Mouse (Mus musculus) layer of hippocampus, postnatal 10 days (tissue): ENCODE measurements around the gene Qrfpr. TPM values are rescaled to one million over a fixed set of nuclear protein-coding genes. Genes with fewer than 3 reads are reported as not detected.
A peak's percentile ranks its signal among the peaks of the same experiment; 100 is the strongest.

Source experiments
- DNase-seq, 2 experiments: peaks; one replicate each; pipeline ENCODE4 v3.0.0; 2021; ENCODE audit warnings: low spot score in 2 of 2
- total RNA-seq, 2 experiments: library from RNA; stranded (reverse); gene quantifications; 2 replicates each; pipeline ENCODE4 v1.2.3; 2021

The Qrfpr gene
- total RNA-seq, 2 experiments from 2014 or later, result 0.47 to 0.98 TPM

DNA sequence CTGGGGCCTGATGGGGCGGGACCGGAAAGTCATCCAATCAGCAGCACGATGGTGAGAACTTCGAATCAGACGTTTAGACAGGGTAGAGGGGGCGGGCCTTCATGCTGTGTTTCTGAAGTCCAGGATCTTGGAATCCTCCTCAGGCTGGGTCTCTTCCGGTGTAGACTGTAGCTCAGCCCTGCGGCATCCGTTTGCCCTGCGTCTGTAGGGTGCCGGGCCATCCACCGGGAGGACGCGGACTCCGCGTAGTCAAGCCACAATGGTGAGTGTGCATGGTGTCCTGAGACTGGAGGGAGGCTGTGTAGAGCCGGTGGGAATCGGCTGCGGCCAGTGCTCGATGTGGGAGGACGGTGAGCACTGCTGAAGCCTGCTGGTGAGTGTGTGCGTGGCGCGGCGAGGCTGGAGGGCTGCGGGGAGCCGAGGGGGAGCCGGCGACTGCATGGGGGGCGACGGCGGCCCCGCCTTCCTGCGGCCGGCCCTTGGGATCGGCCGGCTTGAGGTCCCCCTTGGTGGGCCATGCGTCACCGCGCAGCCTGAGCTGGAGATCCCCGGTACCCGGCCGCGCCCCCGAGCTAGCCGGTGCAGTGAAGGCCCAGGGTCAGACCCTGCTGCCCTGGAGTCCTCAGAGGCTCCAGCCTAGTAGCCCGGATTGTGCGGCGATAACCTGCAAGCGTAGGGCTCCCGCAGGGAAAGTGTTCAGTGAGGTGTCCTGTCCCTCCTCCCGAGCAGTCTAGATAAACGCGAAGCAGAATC lies 71.0 kb downstream of the Qrfpr start, which contains the start of gene D3Ertd254e:
Gene D3Ertd254e (plus strand): TSS at position 84 of the 753 bp plus-strand sequence.
- DNase-seq, result peak; percentile 84 to 89

DNA sequence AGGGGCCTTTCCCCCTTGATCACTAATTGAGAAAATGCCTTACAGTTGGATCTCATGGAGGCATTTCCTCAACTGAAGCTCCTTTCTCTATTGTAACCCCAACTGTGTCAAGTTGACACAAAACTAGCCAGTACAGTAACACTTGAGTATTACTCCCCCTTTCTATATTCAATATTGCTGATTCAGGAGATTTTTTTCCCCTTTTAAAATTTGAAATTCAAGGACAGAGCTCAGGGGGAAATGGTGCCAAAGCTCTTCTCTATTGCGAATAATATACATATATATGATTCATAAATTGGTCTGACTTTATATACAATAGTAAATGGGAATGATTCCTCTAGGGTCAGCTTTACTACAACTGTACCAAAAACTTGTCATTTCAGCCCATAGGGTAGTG lies 71.6 kb downstream of the Qrfpr start:
- no peak for DNase-seq

DNA sequence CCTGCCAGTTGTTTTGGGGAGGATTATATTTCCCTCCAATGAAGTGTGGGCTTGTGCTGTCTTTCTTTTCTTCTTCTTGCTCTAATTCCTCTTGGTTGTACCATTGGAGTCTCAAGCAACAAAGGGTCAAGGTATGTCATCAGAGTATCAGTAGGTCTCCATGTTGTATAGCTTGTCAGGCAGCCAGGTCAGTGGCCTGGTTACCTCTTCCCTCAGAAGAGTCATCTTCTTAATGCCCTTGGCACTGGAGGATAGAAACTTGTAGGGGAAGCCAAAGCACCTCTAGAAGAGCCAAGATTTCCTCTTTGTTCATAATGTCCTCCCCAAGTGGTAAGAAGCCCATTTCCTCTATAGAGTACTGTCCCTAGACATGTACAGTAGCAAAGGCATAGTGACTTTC lies 83.1 kb downstream of the Qrfpr start:
- DNase-seq, result no peak

DNA sequence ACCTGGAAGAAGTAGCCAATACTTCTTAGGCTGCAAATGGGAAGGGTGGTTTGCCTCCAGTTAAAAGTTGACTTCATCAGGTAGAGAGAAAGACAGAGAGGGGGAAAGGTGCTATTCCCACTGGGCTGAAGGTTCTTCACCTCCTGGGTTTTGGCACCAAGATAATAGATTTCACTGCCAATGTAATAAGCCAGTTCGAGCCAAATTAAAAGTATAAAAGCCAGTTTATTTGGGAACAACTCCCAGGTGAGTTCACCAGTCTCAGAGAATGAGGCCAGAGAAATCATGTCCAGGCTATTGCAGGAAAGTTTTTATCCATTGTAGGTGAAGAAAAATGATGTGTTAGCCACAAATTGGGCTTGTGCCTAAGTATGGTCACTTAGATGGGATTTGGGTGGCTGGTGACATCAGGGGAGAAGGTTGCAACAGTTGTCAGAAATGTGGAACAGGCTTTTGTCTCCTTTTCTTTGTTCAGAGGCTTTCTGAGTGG lies 83.9 kb downstream of the Qrfpr start:
- DNase-seq, result no peak

DNA sequence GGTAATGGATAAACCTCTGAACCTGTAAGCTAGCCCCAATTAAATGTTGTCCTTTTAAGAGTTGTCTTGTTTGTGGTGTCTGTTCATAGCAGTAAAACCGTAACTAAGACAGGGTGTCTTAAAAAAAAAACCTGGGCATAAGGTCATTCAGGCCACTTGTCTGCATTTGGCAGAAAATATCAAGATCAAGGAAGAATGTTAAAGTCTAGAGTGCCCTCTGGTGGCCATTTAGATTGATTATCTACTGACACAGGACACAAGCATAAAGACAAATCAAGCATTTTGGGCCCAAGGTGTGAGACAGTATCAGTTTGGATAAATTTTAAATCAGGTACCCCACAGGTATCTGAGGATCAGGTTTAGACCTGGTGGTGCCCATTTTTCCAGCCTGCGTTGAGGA lies 84.6 kb downstream of the Qrfpr start:
- no peak for DNase-seq

DNA sequence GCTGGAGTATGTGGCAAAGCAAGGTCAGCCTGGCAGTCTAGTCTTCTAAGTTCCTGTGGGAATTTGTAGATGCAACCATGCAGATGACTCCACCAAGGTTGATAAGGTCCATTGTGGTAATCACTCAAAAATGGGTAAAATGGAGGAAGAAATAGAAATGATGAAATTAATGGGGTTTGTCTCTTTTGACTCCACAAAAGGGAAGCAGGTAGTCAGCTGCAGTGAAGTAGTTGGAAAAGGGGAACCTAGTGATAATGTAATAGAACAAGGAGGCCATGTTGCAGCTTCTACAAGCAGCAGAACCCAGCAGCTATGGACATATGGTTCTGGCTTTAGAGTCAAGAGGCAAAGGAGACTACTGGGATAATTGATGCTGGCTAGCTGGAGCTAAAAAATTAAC lies 86.0 kb downstream of the Qrfpr start:
- DNase-seq, result no peak

Other genes with a start within 250 kb of the Qrfpr start
- 10 to 100 TPM; 27.5 to 34.9 TPM for gene Mccc1, start 221.6 kb downstream of the Qrfpr start, total RNA-seq
- gene Ccdc144b, start 168.8 kb downstream of the Qrfpr start, total RNA-seq, result not detected
- gene Acad9, start 156.3 kb downstream of the Qrfpr start, total RNA-seq, result 10 to 100 TPM; 41.6 to 49.5 TPM
- 10 to 100 TPM; 17.6 to 18.6 TPM for gene D3Ertd254e, start 71.3 kb downstream of the Qrfpr start, total RNA-seq